Mouse (Mus musculus) neutrophil, adult 5-6 weeks (primary cell): ENCODE data around the gene Mutyh. TPM values are rescaled to one million over a fixed set of nuclear protein-coding genes. Genes with fewer than 3 reads are reported as not detected.

Experiments used
- total RNA-seq: library from RNA; stranded (forward); fragments of 200-1000 nt; gene quantifications from 2 replicates; pipeline ENCODE4 v1.2.3, GENCODE M21; 2017

Gene Mutyh
- total RNA-seq, 1 experiment from 2014 or later = 8.4 TPM

Other genes starting within 250 kb of the Mutyh start
- gene Ccdc17, start 211.1 kb upstream of the Mutyh start, total RNA-seq = 7.2 and 14.2 TPM in 2 replicates
- 88.5 and 105 TPM in 2 replicates for gene Nasp, start 179.8 kb upstream of the Mutyh start, total RNA-seq
- gene Akr1a1, start 156.0 kb upstream of the Mutyh start, total RNA-seq = 175 and 178 TPM in 2 replicates
- gene Prdx1, start 122.2 kb upstream of the Mutyh start, total RNA-seq = 56.9 and 58.1 TPM in 2 replicates
- 2.6 and 2.8 TPM in 2 replicates for gene Mmachc, start 99.3 kb upstream of the Mutyh start, total RNA-seq
- gene Ccdc163, start 99.2 kb upstream of the Mutyh start, total RNA-seq = 17.4 and 18.3 TPM in 2 replicates
- 9.3 and 14.5 TPM in 2 replicates for gene Tesk2, start 86.8 kb upstream of the Mutyh start, total RNA-seq
- gene Toe1, start 83 bp upstream of the Mutyh start, total RNA-seq = 43.6 and 47.6 TPM in 2 replicates
- gene Hpdl, start 14.0 kb downstream of the Mutyh start, total RNA-seq = not detected in 2 replicates
- 0.12 TPM in 1 of 2 replicates, not detected in the other for gene Zswim5, start 69.7 kb downstream of the Mutyh start, total RNA-seq
- gene Urod, start 186.7 kb downstream of the Mutyh start, total RNA-seq = 50.2 and 63.2 TPM in 2 replicates
- gene Hectd3, start 187.6 kb downstream of the Mutyh start, total RNA-seq = 41.3 and 50.8 TPM in 2 replicates
- 12.8 and 24.6 TPM in 2 replicates for gene Eif2b3, start 211.7 kb downstream of the Mutyh start, total RNA-seq